In genomic region chr10:7925481-7925880, GRCm38 (mm10) we compare ENCODE assay signal across 13 mouse cellular contexts.
"Had no signal": no experiment of that assay in that cellular context is flagged by ENCODE, and none has a peak within 500 bp of the region (broad histone marks: within the 10 kb centered on the region; RNA-seq: fewer than 3 reads in every experiment).

No protein-coding gene starts in this region.

- H3K4me1 ChIP-seq: limb, embryonic 10.5 days; liver, embryonic 15.5 days; lung, embryonic 15.5 days; neural tube, embryonic 12.5 days had no signal

- H3K4me2 ChIP-seq: liver, embryonic 11.5 days; liver, embryonic 15.5 days; lung, embryonic 15.5 days; midbrain, embryonic 11.5 days; neural tube, embryonic 12.5 days had no signal

- H3K4me3 ChIP-seq: left cerebral cortex, adult 2 months; limb, embryonic 10.5 days; liver, embryonic 15.5 days; lung, embryonic 15.5 days; megakaryocyte, embryonic 14.5 days; neural tube, embryonic 12.5 days had no signal

- H3K27me3 ChIP-seq: liver, embryonic 15.5 days; lung, embryonic 15.5 days; megakaryocyte, embryonic 14.5 days; neural tube, embryonic 12.5 days had no signal

- H3K27ac ChIP-seq: left cerebral cortex, adult 2 months; limb, embryonic 10.5 days; liver, embryonic 15.5 days; lung, embryonic 15.5 days; macrophage; neural tube, embryonic 12.5 days; stomach, postnatal 0 days had no signal

- H3K9me3 ChIP-seq: limb, embryonic 10.5 days; liver, embryonic 15.5 days; lung, embryonic 15.5 days; megakaryocyte, embryonic 14.5 days; neural tube, embryonic 12.5 days had no signal

- DNase-seq: kidney, adult 8-10 months; kidney, postnatal 25 days; thymus, postnatal 4 days had no signal

- H3K9ac ChIP-seq: liver, embryonic 15.5 days; lung, embryonic 15.5 days; neural tube, embryonic 12.5 days had no signal
